Mouse (Mus musculus): ENCODE data around the gene Exosc1.

Gene Exosc1

DNA sequence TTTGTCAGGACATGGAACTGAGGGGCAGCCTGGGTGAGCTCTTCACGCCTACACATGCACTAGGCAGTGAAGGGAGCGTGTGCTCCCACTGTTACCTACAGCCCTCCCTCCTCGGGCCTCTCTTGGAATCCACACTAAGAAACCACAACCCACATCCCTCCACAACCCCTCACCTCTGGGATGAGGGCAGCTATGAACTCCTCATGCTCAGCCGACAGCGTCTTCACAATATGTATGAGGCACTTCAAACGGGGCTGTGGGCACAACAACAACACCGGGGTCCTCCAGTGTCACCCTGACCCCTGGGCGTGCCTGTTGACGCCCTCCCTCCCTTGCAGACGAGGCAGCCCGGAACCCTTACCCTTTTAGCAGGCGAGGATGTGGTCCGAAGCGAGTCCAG, 58.9 kb downstream of the Exosc1 start:
- no peak for DNase-seq (ENCODE audit: low spot score in 2 of 2)

Measured in right cerebral cortex, postnatal 36 days (tissue).